Mouse (Mus musculus) hindbrain, embryonic 14.5 days (tissue): ENCODE measurements around the gene Tspo. TPM values are rescaled to one million over a fixed set of nuclear protein-coding genes. Genes with fewer than 3 reads are reported as not detected.

ENCODE experiments used
- microRNA-seq: library from miRNA; unstranded; fragments of <30 nt; microRNA quantifications from one replicate; pipeline ENCODE4, GENCODE M21; 2016
- polyA plus RNA-seq: library from polyadenylated mRNA; unstranded; fragments of >200 nt; fragmentation: Nextera tagmentation; extraction: Ambion mirVana; gene quantifications from 2 replicates; pipeline ENCODE4 v1.2.1, GENCODE M21; 2014

Tspo gene
- polyA plus RNA-seq, 1 experiment from 2014 or later = 12.2 TPM

Small RNAs within 50 kb of the gene (microRNA-seq; reads per million reads assigned to microRNA genes)
- not detected for gene Gm24575

Other genes with a start within 250 kb of the Tspo start
- gene Arfgap3, start 213.3 kb upstream of the Tspo start, polyA plus RNA-seq = 38.4 and 43.2 TPM in 2 replicates
- 20.5 and 21.5 TPM in 2 replicates for gene Pacsin2, start 99.0 kb upstream of the Tspo start, polyA plus RNA-seq
- gene Ttll1, start 52.7 kb upstream of the Tspo start, polyA plus RNA-seq = 59.5 and 74.7 TPM in 2 replicates
- 0.84 and 1.1 TPM in 2 replicates for gene Bik, start 36.7 kb upstream of the Tspo start, polyA plus RNA-seq
- gene Mcat, start 195 bp downstream of the Tspo start, polyA plus RNA-seq = 33.2 and 37.6 TPM in 2 replicates
- 43.1 and 44.4 TPM in 2 replicates for gene Ttll12, start 31.6 kb downstream of the Tspo start, polyA plus RNA-seq
- gene Scube1, start 161.4 kb downstream of the Tspo start, polyA plus RNA-seq = 10.4 and 12.7 TPM in 2 replicates
- gene Mpped1, start 215.9 kb downstream of the Tspo start, polyA plus RNA-seq = 23.5 and 23.7 TPM in 2 replicates